Mouse (Mus musculus) adrenal gland, adult (tissue): ENCODE measurements at regions not wholly inside any gene's neighbourhood (a gene's known extent, or its start where the extent isn't known, plus 50 kb on each side); places are given as distances from the start of the nearest gene placed in this dataset.

Source experiments
- DNase-seq, 2 experiments: peaks; one replicate each; pipeline ENCODE4 v3.0.0; 2022 to 2023; ENCODE audit warnings: low spot score in 1 of 2; ENCODE audit not compliant: inconsistent age in 2 of 2

- no peak for DNase-seq
These were observed 192.3 kb upstream of the B430218F22Rik start for GRCm38 (mm10) chr13:118193951-118194696.

- DNase-seq, result no peak
These were observed 178.3 kb upstream of the B430218F22Rik start for GRCm38 (mm10) chr13:118208146-118208545.

GRCm38 (mm10) chr13:118227354-118227753 lies 159.1 kb upstream of the B430218F22Rik start:
- peak in 1 of 2 experiments; percentile 69 for DNase-seq

DNA sequence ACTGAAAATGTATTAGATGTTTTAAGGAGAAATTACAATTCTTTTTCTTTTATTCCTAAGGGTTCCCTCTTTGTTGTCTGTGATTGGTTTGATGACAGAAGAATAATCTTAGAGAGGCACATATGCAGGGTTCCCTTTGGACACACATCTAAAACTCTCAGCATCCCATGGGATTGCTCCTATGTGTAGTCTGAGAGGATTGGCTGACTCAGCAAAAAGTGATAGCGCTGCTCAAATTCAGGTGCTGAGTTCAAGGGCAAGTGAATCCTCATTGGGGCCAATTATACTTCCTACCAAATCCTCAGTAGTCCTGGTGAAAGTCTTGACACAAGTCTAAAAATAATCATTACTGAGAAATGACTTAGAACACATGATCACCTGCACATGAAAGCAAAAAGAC lies 148.5 kb upstream of the B430218F22Rik start:
- no peak for DNase-seq

DNA sequence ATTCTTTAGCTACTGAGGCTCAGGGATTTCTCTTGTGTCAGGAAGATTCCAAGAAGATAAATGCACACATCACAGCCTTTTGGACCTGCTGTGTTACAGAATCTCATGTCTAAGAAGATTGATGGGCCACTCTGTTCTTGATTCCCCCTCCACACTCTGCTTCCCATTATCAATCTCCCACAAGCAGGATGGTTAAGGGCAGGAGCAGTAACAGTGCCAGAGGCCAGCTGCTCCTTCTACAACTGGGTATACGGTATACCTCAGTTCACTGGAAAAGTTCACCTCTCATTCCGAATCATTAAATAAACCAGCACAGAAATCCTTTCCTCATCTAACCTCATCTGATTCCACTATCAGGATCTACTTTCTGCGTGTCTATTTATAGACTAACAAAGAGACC lies 141.8 kb upstream of the B430218F22Rik start:
- no peak for DNase-seq

- DNase-seq, result no peak
These were observed 140.9 kb upstream of the B430218F22Rik start for GRCm38 (mm10) chr13:118245546-118245945.

- no peak for DNase-seq
These were observed 126.8 kb upstream of the B430218F22Rik start for GRCm38 (mm10) chr13:118259606-118260005.

GRCm38 (mm10) chr13:118262971-118263370 lies 123.5 kb upstream of the B430218F22Rik start:
- DNase-seq, result no peak

DNA sequence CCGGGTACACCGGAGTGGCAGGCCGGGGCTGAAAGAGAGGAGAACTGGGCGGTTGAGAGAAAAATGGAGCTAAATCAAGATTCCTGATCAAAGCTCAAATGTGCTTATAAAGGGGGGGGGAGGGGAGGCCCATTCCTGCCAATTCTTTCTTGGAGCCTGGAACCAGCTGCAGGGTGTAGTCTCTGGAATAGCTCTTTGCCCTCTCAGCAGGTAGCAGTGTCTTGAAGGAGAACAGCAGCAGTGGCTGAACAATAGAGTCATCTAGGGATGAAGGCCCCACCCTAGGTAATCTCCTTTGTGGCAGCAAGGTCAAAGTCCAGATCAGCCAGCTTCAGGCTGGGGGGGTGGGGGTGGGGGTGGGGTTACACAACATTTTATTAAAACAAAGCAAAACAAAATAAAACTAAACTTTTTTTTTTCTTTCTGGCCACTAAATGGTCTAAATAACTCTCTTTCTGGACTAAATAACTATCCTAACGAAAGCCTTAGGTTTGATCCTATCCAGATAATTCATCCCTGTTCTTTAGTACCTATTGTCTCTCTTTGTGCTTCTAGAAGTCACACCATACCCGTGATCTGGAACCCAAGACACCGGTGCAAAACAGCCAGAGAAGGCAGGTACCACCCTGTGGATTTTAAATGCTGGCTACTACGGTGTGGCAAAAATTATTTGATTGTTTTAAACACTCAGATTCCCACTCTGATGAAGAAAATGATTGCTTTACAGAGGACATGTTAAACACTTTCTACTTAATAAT lies 120.5 kb upstream of the B430218F22Rik start:
- no peak for DNase-seq

- no peak for DNase-seq
These were observed 113.5 kb upstream of the B430218F22Rik start for GRCm38 (mm10) chr13:118272904-118273303.

- DNase-seq, result no peak
These were observed 105.5 kb upstream of the B430218F22Rik start for GRCm38 (mm10) chr13:118280956-118281355.

DNA sequence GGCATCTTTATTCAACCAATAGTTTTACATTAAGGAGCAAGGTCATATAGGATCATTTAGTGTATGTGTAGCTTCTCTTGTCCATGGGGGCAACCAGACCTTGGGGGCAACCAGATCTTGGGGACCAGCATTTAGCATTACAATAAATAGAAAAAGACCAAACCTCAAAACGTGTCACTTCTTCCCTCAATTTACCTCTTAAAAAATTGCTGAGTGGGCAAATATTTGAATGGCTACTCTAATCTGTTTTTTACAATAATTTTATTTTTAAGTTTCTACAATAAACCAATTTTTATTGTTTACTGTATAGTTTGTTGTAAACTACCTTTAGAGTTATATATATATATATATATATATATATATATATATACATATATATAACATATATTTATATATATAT lies 92.7 kb upstream of the B430218F22Rik start:
- DNase-seq, result no peak

- DNase-seq, result no peak
These were observed 76.3 kb upstream of the B430218F22Rik start for GRCm38 (mm10) chr13:118310080-118310479.

DNA sequence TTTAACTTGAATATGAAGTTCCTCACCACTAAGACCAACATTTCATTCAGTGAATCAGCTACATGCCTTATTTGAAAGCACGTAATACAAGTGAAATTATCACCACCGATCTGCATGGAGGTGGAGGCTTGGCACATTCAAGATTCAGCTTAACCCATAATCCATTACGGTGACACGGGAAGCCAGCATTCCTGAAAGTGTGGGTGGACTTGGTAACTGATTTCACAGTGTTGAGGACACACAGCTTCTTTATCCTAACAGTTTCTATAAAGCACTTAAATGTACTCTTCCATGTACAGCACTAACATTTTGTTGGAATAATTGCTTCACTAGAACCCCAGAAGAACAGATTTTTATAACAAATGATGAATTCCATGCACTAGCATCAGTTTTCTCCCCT lies 72.8 kb upstream of the B430218F22Rik start:
- DNase-seq, result no peak
